Mouse (Mus musculus): ENCODE measurements around the gene Atf7ip. TPM values are rescaled to one million over a fixed set of nuclear protein-coding genes. Genes with fewer than 3 reads are reported as not detected.
"Not testable (repeated sequence)": the region's sequence is repeated elsewhere in the genome, so short reads cannot be mapped to it uniquely, and the experiment has no call there.

Atf7ip gene
- total RNA-seq (2021), result 10 to 100 TPM; 34.9 to 50.4 TPM
- long read RNA-seq, experiment 1, result 0 reads
- long read RNA-seq, experiment 2, partial matches to known transcripts, result 1 of 7 reads
- long read RNA-seq, experiment 2, other reads (novel, unspliced or antisense), result 6 of 7 reads

DNA sequence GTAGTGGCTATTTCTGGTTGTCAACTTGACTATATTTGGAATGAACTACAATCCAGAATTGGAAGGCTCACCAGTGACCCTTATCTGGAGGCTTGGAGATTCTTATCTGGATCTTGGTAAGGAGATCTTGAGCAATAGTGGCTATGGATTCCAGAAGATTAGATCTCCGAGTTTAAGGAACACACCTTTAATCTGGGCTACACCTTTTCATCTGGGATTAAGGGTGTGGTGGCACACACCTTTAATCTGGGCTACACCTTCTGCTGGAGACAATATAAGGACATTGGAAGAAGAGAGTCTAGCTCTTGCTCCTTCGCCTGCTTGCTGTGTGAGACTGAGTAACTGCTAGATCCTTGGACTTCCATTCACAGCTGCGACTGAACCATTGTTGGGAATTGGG lies at the start of gene Atf7ip:
Atf7ip (plus strand) TSS at position 301 of the 400 bp plus-strand sequence.
- DNase-seq (ENCODE audit: low spot score in 2 of 2), result not testable (repeated sequence)

DNA sequence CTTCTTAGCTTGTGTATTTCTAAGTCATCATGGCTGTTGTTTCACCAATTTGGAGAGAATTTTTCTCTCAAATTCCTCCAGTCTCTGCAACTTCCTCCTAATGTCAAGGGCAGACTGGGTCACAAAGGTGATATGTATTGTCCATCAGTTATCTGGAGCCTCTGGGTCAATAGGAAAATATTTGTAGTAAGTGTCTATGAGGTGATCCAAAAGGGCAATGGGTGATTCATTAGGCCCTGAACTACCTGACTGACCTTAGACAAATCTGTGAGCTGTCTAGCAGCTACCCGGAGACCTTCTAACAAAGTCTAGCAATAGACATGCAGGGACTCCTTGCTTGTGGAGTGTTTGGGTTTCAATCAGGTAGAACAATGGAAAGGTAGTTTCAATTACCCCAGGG lies 49.7 kb upstream of the Atf7ip start:
- no peak for DNase-seq (ENCODE audit: low spot score in 2 of 2)

DNA sequence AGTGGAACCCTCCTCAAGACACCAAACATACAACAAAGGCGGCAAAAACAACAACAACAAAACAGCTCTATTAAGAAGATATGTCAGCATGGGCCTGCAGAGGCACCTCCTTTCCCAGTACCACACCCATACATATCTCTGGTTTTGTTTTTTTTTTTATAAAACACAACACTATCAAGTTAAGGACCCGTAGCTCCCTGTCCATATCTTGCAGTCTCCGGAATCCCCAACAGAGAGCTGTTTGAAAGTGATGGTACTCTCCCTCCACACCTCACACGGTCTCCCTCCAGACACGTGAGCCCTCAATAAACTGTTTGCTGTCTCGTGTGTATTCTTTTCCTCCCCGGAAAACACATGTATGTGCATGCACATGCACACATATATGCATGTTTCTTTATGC lies 46.8 kb upstream of the Atf7ip start:
- no peak for DNase-seq (ENCODE audit: low spot score in 2 of 2)

DNA sequence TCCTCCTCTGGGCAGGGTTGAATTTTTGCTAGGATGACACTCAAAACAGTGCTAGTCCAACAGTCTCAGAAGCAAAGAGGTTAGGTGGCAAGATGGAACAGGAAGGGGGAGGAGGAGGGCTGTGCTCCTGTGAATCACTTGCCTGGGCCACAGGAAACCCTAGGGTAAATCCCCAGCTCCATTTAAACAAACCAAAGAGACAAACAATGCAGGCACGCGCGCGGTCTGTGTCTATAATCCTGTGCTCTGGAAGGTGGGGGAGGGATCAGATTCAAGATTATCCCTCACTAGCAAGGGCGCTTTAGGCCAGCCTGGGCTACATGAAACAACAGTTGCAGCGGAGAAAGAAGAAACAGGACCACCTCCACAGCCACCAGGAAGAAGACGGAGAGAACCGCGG lies 42.5 kb upstream of the Atf7ip start:
- peak in 1 of 2 experiments; percentile 14 for DNase-seq (ENCODE audit: low spot score in 2 of 2)

DNA sequence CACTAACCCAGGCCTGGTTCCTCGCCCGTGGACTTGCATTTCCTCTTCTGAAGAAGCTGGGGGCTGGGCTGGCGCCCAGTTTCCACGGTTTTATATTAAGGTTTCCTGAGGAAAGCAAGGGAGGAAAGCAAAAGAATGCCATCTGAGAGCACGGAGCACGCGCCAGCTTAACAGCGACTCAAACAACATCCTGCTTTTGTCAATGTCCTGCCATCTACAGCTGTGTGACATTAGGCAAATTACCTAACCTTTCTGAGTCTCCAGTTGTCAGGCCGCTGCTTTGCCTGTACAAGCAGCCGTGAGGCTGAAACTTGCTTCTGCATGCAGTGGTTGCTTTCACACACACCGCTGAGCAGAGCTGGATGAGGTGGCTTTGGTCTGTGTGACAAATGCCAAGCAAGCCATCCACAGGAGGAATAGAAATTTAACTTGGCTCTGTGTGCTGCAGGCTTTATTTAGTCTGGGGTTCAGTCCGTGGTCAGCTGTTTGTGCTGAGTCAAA lies 41.8 kb upstream of the Atf7ip start:
- peak in 1 of 2 experiments; percentile 20 for DNase-seq (ENCODE audit: low spot score in 2 of 2)

DNA sequence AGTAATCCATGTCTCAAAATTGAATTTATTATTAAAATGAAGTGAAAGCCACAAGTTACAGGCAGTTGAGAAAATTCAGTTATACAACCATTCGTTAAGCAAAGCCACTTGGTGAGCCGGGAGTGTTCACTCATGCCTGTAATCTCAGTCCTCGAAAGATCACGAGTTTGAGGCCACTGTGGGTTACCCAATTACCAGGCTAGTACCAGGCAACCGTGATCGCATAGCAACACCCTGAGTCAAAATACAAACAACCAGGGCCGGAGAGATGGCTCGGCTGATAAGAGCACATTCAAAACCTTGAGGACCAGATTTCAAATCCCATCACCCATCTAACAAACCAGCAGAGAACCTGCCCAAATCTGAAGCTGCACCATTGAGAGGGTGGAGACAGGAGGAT lies 40.9 kb upstream of the Atf7ip start:
- DNase-seq (ENCODE audit: low spot score in 2 of 2), result peak in 1 of 2 experiments; percentile 16

DNA sequence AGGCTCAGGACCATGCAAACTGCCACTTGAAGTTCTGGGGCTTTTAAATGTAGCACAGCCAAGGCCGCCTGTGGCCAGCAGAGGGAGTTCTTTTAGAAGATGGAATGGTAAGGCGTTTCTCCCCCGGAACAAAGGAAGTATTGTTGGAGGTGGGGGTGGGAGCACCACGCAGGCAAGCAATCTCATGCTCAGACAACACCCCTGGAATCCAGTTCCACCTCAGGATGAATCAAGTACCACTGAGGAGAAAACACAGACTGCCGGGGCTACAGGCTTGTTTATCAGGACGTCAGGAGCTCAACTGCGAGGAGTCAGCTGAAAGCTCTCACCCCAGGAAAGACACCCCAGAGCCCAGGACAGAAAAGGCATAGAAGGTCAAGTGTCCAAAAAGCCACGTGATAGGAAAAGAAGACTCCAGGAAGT lies 40.0 kb upstream of the Atf7ip start:
- DNase-seq (ENCODE audit: low spot score in 2 of 2), result peak; percentile 59 to 66

DNA sequence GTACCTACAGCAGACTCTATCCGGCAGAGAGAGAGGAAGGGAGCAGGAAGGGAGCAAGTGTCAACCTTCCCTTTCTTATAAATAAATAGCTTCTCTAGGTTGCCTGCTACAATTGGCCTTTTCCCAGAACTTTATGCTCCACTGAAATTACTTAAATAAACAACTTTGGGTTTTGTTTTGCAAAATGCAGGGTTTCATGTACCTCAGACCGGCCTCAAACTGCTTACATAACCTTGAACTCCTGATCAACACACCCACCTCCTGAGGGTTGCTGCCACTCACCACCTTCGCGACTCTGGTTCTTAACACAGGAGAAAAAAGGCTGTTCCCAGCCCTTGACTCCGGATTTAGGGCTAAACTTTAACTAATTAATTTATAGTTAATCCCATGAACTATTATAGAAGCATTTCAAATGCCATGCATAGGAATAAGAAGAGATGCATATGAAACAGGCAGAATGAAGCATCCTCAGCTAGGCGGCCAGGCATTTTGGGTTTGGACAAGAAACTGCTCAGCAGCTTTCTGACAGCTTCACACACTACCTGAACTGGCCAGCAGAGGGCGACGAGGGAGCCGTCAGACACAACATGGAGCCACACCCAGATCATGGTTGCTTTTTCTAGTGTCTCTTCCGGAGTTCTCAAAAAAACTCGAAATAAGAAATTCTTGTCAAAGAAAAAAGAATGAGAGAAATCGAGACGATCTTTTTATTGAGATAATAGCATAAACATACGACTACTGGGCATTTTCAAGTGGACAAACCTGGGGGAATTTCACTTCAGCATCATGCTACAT lies 38.8 kb upstream of the Atf7ip start:
- DNase-seq (ENCODE audit: low spot score in 2 of 2), result peak; percentile 83 to 89

DNA sequence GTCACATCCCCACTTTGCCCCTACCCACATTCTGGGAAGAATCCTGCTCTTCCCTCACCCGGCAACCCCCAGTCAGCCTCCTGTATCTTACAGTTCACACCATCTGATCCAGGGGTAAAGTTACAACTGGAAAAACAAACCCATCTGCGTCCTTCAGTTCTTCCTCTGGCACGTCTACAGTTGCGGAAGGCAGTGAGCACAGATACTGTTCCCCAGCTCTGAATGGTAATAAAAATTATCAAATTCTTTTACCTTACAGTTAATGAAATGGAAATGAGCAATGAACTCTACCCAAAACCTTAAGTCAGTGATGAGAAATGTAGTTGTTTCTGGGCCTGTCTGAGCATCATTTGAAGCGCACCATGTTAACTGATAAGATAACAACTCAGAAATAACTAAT lies 38.1 kb upstream of the Atf7ip start:
- peak in 1 of 2 experiments; percentile 18 for DNase-seq (ENCODE audit: low spot score in 2 of 2)

DNA sequence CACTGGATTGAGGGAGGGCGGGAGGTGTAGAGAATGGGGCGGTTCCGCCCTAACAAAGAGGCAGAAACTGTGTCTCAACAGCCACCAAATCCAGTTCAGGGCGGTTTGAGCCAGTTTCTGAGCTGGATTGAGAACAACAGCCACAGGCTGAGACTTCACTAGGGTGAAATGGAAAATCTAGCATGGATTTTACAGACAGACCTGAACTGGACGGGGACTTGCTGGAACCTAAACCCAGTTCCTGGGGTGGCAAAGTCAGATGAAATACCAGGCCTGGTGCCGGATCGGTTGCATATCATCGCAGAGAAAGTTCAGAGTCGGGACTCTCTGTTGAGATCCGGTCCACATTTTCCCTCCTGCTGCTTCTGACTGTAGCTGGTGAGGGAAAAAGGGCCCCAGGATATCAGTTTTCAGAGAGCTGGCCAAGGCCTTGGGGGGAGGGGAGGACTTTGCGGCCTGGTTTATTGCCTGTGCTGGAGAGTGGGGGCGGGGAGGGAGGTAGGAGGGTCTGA lies 37.5 kb upstream of the Atf7ip start:
- peak; percentile 79 to 83 for DNase-seq (ENCODE audit: low spot score in 2 of 2)

DNA sequence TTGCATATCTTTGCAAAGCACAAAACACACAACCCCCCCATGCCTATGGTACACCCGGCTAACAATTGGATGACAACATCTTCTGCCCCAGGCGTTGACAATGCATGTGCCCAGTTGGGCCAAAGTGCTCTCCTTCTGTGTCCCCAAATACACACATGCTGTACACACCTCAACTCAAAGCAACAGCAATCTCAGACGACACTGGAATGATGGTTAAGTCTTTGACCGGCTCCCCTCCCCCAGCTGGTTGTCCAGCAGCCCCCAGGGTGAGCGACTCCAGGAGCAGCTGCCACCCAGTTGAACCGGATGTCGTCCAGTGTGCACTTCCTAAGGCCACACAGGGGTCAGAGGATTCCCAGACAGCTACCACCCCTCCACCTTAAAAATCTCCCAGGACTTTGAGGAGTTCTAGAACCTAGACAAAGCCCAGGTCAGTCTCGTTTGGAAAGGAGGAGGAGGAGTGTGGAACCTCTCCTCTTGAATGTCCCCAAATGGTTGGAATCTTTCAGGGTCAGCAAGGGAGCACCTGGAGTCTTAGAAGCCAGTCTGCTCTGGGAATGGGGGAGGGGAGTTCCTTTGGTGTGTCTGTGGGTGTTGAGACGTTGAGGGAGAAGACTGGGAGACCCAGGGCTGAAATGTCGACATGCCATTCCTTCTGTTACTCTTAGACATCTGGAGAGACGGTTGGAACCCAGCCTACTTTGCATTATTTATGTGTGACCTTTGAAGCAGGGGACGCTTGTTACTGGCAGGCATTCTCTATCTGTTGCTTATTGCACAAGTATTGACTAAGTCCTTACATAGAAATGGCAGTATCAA lies 36.8 kb upstream of the Atf7ip start:
- peak in 1 of 2 experiments; percentile 26 for DNase-seq (ENCODE audit: low spot score in 2 of 2)

DNA sequence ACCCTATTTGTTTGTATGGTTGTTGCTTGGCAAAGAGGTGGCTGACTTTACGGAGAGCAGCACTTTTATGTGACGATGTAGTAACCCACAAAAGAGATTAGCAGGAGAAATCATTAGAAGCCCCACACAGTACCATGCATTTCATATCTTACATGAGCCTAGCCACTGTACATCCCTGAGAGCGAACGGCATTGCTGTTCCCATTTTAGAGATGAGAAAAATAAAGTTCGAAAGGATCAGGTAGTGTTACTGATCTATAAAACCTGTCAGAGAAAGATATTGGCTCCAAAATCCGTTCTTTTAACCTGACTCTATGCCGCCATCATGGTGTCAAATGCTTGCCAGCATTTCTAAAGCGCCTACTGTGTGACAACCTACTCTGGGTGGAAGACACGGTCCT lies 36.2 kb upstream of the Atf7ip start:
- no peak for DNase-seq (ENCODE audit: low spot score in 2 of 2)

DNA sequence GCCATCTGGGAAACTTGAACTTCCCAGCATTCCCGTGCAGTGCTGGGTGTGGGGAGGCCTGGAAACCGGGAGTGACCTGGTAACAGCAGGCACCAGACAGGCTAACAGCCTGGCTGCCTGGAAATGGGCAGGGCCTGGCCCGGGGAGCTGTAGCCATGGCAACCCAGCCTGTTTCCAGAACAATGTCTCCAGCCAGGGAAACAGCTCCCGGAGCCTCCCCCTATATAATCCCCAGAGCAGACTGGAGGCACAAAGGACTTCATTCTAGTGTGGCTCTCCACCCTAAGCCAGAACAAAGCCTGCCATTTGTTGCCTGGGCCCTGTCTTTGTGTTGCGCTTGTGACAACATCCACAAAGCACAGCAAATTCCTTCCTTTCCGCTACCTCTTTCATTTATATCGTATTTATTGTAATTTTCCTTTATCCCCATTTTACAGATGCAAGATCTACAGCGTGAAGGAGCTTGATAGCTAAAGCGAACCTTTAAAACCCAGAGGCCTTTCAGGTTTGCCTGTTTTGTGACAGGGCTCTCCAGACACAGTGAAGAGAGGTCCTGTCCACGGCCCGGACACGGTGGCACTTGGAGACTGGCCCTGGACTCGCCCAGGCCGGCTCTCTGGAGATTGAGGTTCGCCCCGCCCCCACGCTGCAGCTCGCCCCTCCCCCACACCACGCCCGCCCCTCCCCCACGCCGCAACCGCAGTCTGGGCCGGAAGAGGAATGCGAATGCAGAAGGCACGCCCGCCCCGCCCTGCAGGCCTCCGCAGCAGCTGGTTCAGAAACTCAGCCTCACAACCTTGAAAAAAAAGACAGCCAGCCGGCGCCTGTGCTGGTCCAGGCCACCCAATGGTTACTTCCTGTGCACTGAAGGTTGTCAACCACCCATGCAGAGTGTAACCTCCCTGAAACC lies 35.4 kb upstream of the Atf7ip start:
- DNase-seq (ENCODE audit: low spot score in 2 of 2), result peak; percentile 52 to 59

DNA sequence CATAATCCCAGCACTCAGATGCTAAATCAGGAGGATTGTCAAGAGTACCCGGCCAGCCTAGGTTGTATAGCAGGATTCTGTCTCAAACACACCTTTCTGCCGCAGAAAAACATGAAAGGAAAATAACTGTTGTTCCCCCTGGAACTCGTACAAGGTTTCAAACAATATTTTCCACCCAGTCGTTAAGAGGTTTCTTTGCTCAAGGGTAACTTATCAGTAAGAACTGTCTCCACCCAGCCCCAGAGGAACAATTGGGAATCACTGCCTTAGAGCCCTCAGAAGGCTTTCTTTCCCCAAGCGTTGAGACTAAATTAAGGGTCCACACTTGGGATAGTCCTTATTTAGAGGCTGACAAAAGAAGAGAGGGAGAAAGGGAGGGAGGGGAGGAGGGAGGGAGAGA lies 34.4 kb upstream of the Atf7ip start:
- no peak for DNase-seq (ENCODE audit: low spot score in 2 of 2)

DNA sequence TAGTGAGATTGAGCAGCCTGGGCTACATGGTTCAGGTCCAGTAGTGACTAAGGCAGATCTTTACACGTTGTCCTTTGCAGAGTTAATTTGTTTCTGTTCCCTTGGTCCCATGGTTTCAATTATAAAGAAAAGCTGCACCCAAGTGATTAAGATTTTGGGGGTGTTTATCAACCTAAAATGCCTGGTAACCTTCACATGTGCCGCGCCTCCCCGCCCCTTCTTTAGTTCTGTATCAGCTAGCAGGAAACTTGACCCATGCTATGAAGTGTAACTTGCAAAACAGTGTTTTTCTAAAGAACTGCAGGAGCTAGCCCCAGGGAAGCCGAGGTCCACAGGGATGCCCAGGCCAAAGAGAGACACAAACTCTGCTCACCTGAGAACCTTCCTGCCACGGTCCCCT lies 33.2 kb upstream of the Atf7ip start:
- DNase-seq (ENCODE audit: low spot score in 2 of 2), result no peak

DNA sequence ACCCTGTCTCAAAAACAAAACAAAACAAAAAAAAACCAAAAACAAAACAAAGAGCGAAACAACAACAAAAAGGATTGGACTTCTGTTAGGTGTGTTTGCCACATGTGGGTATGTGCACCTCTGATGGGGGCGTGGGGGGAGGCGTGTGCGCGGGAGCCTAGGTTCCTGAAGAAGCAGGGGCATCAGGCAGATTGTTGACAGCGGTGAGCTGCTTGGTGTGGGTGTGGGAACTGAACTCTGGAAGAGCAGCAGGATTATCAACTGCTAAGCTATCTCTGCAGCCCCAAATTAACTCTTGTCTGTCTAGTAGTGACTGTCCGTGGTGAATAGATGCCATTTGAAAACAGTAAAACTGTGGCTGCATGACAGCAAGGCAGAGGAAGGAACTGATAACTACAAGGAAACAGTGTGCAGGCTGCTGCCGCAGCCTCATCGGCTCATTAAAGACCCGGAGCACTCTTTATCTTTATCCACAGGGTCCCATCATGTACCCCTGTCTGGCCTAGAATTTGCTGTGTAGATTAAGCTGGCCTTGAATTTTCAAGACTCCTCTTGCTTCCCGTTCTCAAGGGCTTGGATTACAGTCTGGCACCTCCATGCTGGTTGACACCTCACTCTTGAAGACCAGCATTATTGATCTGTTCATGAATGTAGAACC lies 32.4 kb upstream of the Atf7ip start:
- no peak for DNase-seq (ENCODE audit: low spot score in 2 of 2)

DNA sequence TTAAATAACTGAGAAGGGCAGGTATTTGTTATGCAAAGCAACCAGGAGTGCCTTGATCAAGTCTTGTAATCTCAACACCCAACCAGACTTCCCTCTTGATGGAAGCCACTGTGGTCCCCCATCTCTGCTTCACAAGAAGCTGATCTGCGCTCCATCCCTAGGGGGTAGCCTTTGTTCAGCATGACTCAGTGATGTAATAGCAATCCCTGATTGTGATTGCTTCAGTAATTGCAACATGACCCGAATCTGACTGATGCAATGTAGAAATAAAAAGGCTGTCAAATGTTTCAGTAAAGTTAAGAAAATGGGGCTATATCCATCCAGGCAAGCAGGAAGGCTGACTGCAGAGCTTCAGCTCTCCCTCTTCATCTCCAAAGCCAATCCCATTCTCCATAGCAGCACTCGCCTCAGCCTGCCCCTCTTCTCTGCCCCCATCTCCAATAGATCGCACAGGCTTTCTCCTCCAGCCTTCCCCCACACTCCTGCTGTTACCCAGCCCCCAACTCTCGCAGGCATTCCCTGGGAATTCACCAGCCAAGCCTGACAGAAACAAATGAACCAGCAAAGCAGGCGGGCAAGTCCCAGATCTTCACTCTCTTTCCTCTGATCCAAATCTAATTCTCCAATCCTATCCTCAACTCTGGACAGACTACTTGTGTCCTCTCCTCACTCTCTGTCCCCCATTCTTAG lies 30.7 kb upstream of the Atf7ip start:
- DNase-seq (ENCODE audit: low spot score in 2 of 2), result no peak

DNA sequence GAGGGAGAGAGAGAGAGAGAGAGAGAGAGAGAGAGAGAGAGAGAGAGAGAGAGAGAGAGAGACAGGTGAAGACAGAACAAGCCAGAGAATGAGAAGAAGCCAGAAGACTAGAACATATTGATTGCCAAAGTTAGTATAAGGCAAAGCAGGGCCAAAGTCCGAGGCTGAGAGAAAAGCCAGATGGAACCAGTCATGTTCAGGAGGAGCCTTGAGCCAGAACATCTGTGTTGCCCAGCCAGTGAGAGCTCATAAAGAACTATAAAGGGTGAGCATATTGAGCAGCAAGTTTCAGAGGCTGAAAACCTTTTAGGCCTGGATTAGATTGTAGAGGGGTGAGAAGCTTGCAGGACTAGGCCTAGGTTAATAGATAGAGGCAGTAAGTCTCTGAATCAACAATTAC lies 28.1 kb upstream of the Atf7ip start:
- no peak for DNase-seq (ENCODE audit: low spot score in 2 of 2)

DNA sequence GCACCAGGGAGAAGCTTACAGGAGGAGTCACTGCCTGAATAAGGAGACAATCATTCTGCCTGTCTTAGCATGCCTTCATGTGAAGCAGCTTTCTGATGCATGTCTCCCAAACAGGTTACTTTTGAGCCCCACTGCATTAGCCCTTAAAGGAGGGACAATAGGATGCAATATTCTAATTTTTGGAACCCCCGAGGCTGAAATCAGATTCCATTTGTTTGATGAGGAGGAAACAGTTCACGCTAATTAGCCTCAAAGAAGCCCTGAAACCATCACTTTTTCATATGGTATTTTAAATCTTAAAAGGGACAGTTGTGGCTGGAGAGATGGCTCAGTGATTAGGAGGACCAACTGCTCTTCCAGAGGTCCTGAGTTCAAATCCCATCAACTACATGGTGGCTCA lies 22.4 kb upstream of the Atf7ip start:
- no peak for DNase-seq (ENCODE audit: low spot score in 2 of 2)

All from adrenal gland, adult 18-20 months (tissue).